Mouse (Mus musculus) heart, embryonic 15.5 days (tissue): ENCODE measurements around the gene Kap. TPM values are rescaled to one million over a fixed set of nuclear protein-coding genes. Genes with fewer than 3 reads are reported as not detected.
"Not testable (repeated sequence)": the region's sequence is repeated elsewhere in the genome, so short reads cannot be mapped to it uniquely, and the experiment has no call there.

Experiments
- ATAC-seq: fragments of 200-750 bp; cut with Nextera tagmentation; replicated peaks from 2 replicates; pipeline ENCODE4 v1.8.0; 2017; ENCODE audit warnings: low read depth, moderate TSS enrichment; ENCODE audit not compliant: insufficient number of reproducible peaks, insufficient read depth, low FRiP score
- H3K27ac ChIP-seq: fragments of 300-500 bp; sonication (generic); 2 replicates; pipeline ENCODE4 v1.5.1; 2015; ENCODE audit warnings: mild to moderate bottlenecking, inconsistent platforms
- H3K27me3 ChIP-seq: fragments of 300-500 bp; sonication (generic); 2 replicates; pipeline ENCODE4 v1.6.1; 2015; ENCODE audit warnings: inconsistent platforms
- H3K36me3 ChIP-seq: fragments of 300-500 bp; sonication (generic); 2 replicates; pipeline ENCODE4 v1.6.1; 2015; ENCODE audit warnings: mild to moderate bottlenecking, inconsistent platforms
- H3K4me1 ChIP-seq: fragments of 300-500 bp; sonication (generic); replicated peaks from 2 replicates; pipeline ENCODE4 v1.6.1; 2015; ENCODE audit warnings: inconsistent platforms
- H3K4me2 ChIP-seq: fragments of 300-500 bp; sonication (generic); 2 replicates; pipeline ENCODE4 v1.6.1; 2015; ENCODE audit warnings: inconsistent platforms, mild to moderate bottlenecking, moderate library complexity
- H3K4me3 ChIP-seq: fragments of 300-500 bp; sonication (generic); 2 replicates; pipeline ENCODE4 v1.5.1; 2015; ENCODE audit warnings: mild to moderate bottlenecking, inconsistent platforms
- H3K9ac ChIP-seq: fragments of 300-500 bp; sonication (generic); 2 replicates; pipeline ENCODE4 v1.6.1; 2015; ENCODE audit warnings: mild to moderate bottlenecking, inconsistent platforms
- H3K9me3 ChIP-seq: fragments of 300-500 bp; sonication (generic); replicated peaks from 2 replicates; pipeline ENCODE4 v1.6.1; 2016; ENCODE audit warnings: inconsistent platforms
- WGBS: fragments of 180-500 bp; shearing (Covaris S2); methylation state at CpG from one replicate; pipeline ENCODE4 v1.1.7; 2015; ENCODE audit warnings: mixed read lengths; 5-methylcytosine and 5-hydroxymethylcytosine counted together
- polyA plus RNA-seq: library from polyadenylated mRNA; unstranded; fragments of >200 nt; fragmentation: Nextera tagmentation; extraction: Ambion mirVana; gene quantifications from 2 replicates; pipeline ENCODE4 v1.2.1, GENCODE M21; 2015

The Kap gene
- polyA plus RNA-seq = not detected in 2 replicates

GRCm38 (mm10) chr6:133853526-133853925 lies at the start of gene Kap:
TSS of gene Kap (minus strand) at chr6:133853762.
- no peaks in the 10 kb centered on the region for H3K27me3 ChIP-seq
- no peak within 1 kb of the TSS for H3K27ac ChIP-seq
- H3K9me3 ChIP-seq = no peaks in the 10 kb centered on the region
- H3K9ac ChIP-seq = no peak within 1 kb of the TSS
- H3K4me3 ChIP-seq = no peak within 1 kb of the TSS
- no peak for ATAC-seq
- no peaks in the 10 kb centered on the region for H3K4me1 ChIP-seq
- no peaks in the 10 kb centered on the region for H3K36me3 ChIP-seq
- 47% methylated on average over 1 of the region's 1 CpGs for WGBS
- H3K4me2 ChIP-seq = no peak within 1 kb of the TSS

GRCm38 (mm10) chr6:133885871-133886415 lies 32.4 kb upstream of the Kap start:
- 80% methylated on average over 5 of the region's 5 CpGs for WGBS
- H3K4me2 ChIP-seq = no peak overlapping the region
- H3K4me1 ChIP-seq = no peaks in the 10 kb centered on the region
- no peaks in the 10 kb centered on the region for H3K9me3 ChIP-seq
- no peak overlapping the region for H3K9ac ChIP-seq
- no peaks in the 10 kb centered on the region for H3K36me3 ChIP-seq
- no peaks in the 10 kb centered on the region for H3K27me3 ChIP-seq
- ATAC-seq = no peak
- H3K27ac ChIP-seq = no peak overlapping the region
- H3K4me3 ChIP-seq = no peak overlapping the region

GRCm38 (mm10) chr6:133883446-133883985 lies 30.0 kb upstream of the Kap start:
- H3K4me1 ChIP-seq = no peaks in the 10 kb centered on the region
- H3K27ac ChIP-seq = no peak overlapping the region
- no peak for ATAC-seq
- H3K9ac ChIP-seq = no peak overlapping the region
- H3K4me3 ChIP-seq = no peak overlapping the region
- no peak overlapping the region for H3K4me2 ChIP-seq
- 67% methylated on average over 5 of the region's 5 CpGs for WGBS
- H3K27me3 ChIP-seq = no peaks in the 10 kb centered on the region
- H3K9me3 ChIP-seq = no peaks in the 10 kb centered on the region
- no peaks in the 10 kb centered on the region for H3K36me3 ChIP-seq

- H3K27me3 ChIP-seq = no peaks in the 10 kb centered on the region
- no peak overlapping the region for H3K4me2 ChIP-seq
- no peak overlapping the region for H3K27ac ChIP-seq
- no peaks in the 10 kb centered on the region for H3K36me3 ChIP-seq
- ATAC-seq = no peak
- no peak overlapping the region for H3K9ac ChIP-seq
- WGBS = 27% methylated on average over 12 of the region's 12 CpGs
- H3K9me3 ChIP-seq = no peaks in the 10 kb centered on the region
- no peaks in the 10 kb centered on the region for H3K4me1 ChIP-seq
- H3K4me3 ChIP-seq = no peak overlapping the region
Observed at GRCm38 (mm10) chr6:133875906-133876462, 22.4 kb upstream of the Kap start.

- Histone ChIP-seq H3K4me2 (no peak overlapping the region), H3K36me3 (no peaks in the 10 kb centered on the region), H3K9me3 (no peaks in the 10 kb centered on the region), H3K4me1 (no peaks in the 10 kb centered on the region), H3K9ac (no peak overlapping the region), H3K27ac (no peak overlapping the region), H3K4me3 (no peak overlapping the region), H3K27me3 (no peaks in the 10 kb centered on the region)
- no peak for ATAC-seq
- 77% methylated on average over 2 of the region's 2 CpGs for WGBS
Observed at GRCm38 (mm10) chr6:133872667-133873066, 19.1 kb upstream of the Kap start.

GRCm38 (mm10) chr6:133871131-133871530 lies 17.6 kb upstream of the Kap start:
- no peaks in the 10 kb centered on the region for H3K9me3 ChIP-seq
- H3K9ac ChIP-seq = no peak overlapping the region
- H3K27ac ChIP-seq = no peak overlapping the region
- H3K4me2 ChIP-seq = no peak overlapping the region
- ATAC-seq = no peak
- no peak overlapping the region for H3K4me3 ChIP-seq
- no peaks in the 10 kb centered on the region for H3K4me1 ChIP-seq
- H3K27me3 ChIP-seq = no peaks in the 10 kb centered on the region
- 58% methylated on average over 1 of the region's 1 CpGs for WGBS
- H3K36me3 ChIP-seq = no peaks in the 10 kb centered on the region

- H3K9ac ChIP-seq = no peak overlapping the region
- no peak overlapping the region for H3K27ac ChIP-seq
- H3K9me3 ChIP-seq = no peaks in the 10 kb centered on the region
- ATAC-seq = no peak
- H3K27me3 ChIP-seq = no peaks in the 10 kb centered on the region
- H3K4me3 ChIP-seq = no peak overlapping the region
- 71% methylated on average over 1 of the region's 1 CpGs for WGBS
- no peak overlapping the region for H3K4me2 ChIP-seq
- H3K36me3 ChIP-seq = no peaks in the 10 kb centered on the region
- H3K4me1 ChIP-seq = no peaks in the 10 kb centered on the region
Observed at GRCm38 (mm10) chr6:133868381-133868780, 14.8 kb upstream of the Kap start.

- no peak for ATAC-seq
- H3K9me3 ChIP-seq = no peaks in the 10 kb centered on the region
- H3K36me3 ChIP-seq = no peaks in the 10 kb centered on the region
- no peak overlapping the region for H3K4me3 ChIP-seq
- WGBS = 82% methylated on average over 2 of the region's 2 CpGs
- no peaks in the 10 kb centered on the region for H3K27me3 ChIP-seq
- H3K4me2 ChIP-seq = no peak overlapping the region
- H3K27ac ChIP-seq = no peak overlapping the region
- H3K9ac ChIP-seq = no peak overlapping the region
- H3K4me1 ChIP-seq = no peaks in the 10 kb centered on the region
Observed at GRCm38 (mm10) chr6:133855871-133856270, 2.3 kb upstream of the Kap start.

GRCm38 (mm10) chr6:133849359-133849758 lies 4.2 kb downstream of the Kap start:
- WGBS = 48% methylated on average over 2 of the region's 2 CpGs
- Histone ChIP-seq H3K36me3 (no peaks in the 10 kb centered on the region), H3K4me1 (no peaks in the 10 kb centered on the region), H3K4me3 (no peak overlapping the region), H3K9ac (no peak overlapping the region), H3K9me3 (no peaks in the 10 kb centered on the region), H3K27ac (no peak overlapping the region), H3K4me2 (no peak overlapping the region), H3K27me3 (no peaks in the 10 kb centered on the region)
- no peak for ATAC-seq

GRCm38 (mm10) chr6:133848861-133849260 lies 4.7 kb downstream of the Kap start:
- not testable (repeated sequence) for H3K4me3 ChIP-seq, H3K4me2 ChIP-seq, H3K9me3 ChIP-seq, ATAC-seq, H3K36me3 ChIP-seq, H3K4me1 ChIP-seq, H3K27me3 ChIP-seq, H3K9ac ChIP-seq, H3K27ac ChIP-seq
- WGBS = 72% methylated on average over 6 of the region's 6 CpGs

- not testable (repeated sequence) for H3K4me2 ChIP-seq, H3K9me3 ChIP-seq, H3K27me3 ChIP-seq, H3K9ac ChIP-seq, H3K27ac ChIP-seq, H3K36me3 ChIP-seq, ATAC-seq, H3K4me1 ChIP-seq, H3K4me3 ChIP-seq
- 76% methylated on average over 29 of the region's 29 CpGs for WGBS
Observed at GRCm38 (mm10) chr6:133838296-133838995, 15.1 kb downstream of the Kap start.

GRCm38 (mm10) chr6:133812342-133812741 lies 41.2 kb downstream of the Kap start:
- no peak overlapping the region for H3K9ac ChIP-seq
- no peaks in the 10 kb centered on the region for H3K4me1 ChIP-seq
- H3K27ac ChIP-seq = no peak overlapping the region
- no peaks in the 10 kb centered on the region for H3K27me3 ChIP-seq
- WGBS = 54% methylated on average over 1 of the region's 1 CpGs
- H3K4me2 ChIP-seq = no peak overlapping the region
- H3K4me3 ChIP-seq = no peak overlapping the region
- H3K9me3 ChIP-seq = no peaks in the 10 kb centered on the region
- no peaks in the 10 kb centered on the region for H3K36me3 ChIP-seq
- ATAC-seq = no peak
